ENCODE assay signal across 26 mouse cellular contexts in the genomic region with DNA sequence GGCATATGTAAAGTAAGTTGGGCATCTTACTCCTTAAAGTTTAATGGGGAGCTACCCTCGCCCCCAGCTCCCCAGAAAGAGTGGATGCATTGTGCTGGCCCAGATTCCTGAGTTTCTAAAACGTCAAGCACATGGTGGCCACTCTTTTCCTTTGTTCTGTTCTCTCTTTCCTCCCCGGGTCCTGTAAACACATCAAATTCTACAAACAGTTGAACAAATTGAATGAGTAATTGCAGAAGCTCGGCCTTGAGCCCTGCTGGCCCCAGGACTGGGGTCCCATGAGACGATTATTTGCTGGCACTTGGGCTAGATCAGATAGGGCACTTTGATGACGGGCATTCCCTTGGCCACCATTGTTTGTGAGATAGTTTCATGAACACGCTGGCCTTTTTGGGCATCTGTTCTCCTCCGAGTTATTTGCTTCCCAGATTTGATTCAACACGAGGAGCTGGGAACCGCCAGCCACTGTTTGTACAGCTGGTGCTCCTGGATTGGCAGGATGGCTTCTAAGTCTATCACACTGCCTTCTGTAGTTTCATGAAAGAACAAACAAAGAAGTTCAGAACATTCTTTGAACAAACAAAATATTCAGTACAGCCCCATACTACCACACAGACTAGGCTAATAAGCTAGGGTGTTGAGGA.
DNase-seq lines count a peak whose midpoint lies in the region; ATAC-seq and TF ChIP-seq lines count a peak whose summit lies in the region.
"Had no signal": no experiment of that assay in that cellular context is flagged by ENCODE, and none has a peak within 500 bp of the region (broad histone marks: within the 10 kb centered on the region; RNA-seq: fewer than 3 reads in every experiment).

No protein-coding gene starts in this region.

- H3K9ac ChIP-seq in lung, embryonic 14.5 days: no peak overlapping the region
- H3K9ac ChIP-seq: embryonic facial prominence, embryonic 15.5 days; heart, embryonic 15.5 days; hindbrain, embryonic 15.5 days; limb, embryonic 15.5 days; liver, embryonic 14.5 days; lung, embryonic 15.5 days had no signal

- H3K36me3 ChIP-seq in lung, embryonic 14.5 days (ENCODE audit: insufficient read depth): no peaks in the 10 kb centered on the region
- H3K36me3 ChIP-seq in C2C12 (ENCODE audit: control insufficient read depth, insufficient read depth): no peaks in the 10 kb centered on the region
- H3K36me3 ChIP-seq: embryonic facial prominence, embryonic 15.5 days; heart, embryonic 15.5 days; hindbrain, embryonic 15.5 days; limb, embryonic 15.5 days; lung, embryonic 15.5 days had no signal

- H3K27me3 ChIP-seq in lung, embryonic 14.5 days (ENCODE audit: insufficient read depth, low read length): no peaks in the 10 kb centered on the region
- no peaks in the 10 kb centered on the region for H3K27me3 ChIP-seq in C2C12 (ENCODE audit: control insufficient read depth, insufficient read depth, insufficient read length)
- H3K27me3 ChIP-seq: embryonic facial prominence, embryonic 15.5 days; heart, embryonic 15.5 days; hindbrain, embryonic 15.5 days; limb, embryonic 15.5 days; lung, embryonic 15.5 days had no signal

- 0 out of 2 replicates have a peak, but pooled peaks cover 3% of the 10 kb centered on the region for H3K4me1 ChIP-seq in lung, embryonic 14.5 days (ENCODE audit: insufficient read depth)
- H3K4me1 ChIP-seq: embryonic facial prominence, embryonic 15.5 days; hindbrain, embryonic 15.5 days; limb, embryonic 15.5 days had no signal

- ATAC-seq in lung, embryonic 14.5 days (ENCODE audit: insufficient read depth): no peak

- H3K79me3 ChIP-seq in C2C12 (ENCODE audit: low read depth): no peaks in the 10 kb centered on the region

- H3K4me3 ChIP-seq in lung, embryonic 14.5 days (ENCODE audit: low read depth, low read length): no peak overlapping the region
- no peak overlapping the region for H3K4me3 ChIP-seq in C2C12 (ENCODE audit: insufficient read depth, poor library complexity, severe bottlenecking)
- H3K4me3 ChIP-seq: embryonic facial prominence, embryonic 15.5 days; heart, embryonic 15.5 days; hindbrain, embryonic 15.5 days; limb, embryonic 15.5 days; lung, embryonic 15.5 days had no signal

- no peaks in the 10 kb centered on the region for H3K9me3 ChIP-seq in lung, embryonic 14.5 days (ENCODE audit: low read depth, low read length)
- H3K9me3 ChIP-seq: embryonic facial prominence, embryonic 15.5 days; heart, embryonic 15.5 days; hindbrain, embryonic 15.5 days; limb, embryonic 15.5 days; lung, embryonic 15.5 days had no signal

- peak overlapping the region; percentile 25; the same call in 1 of the 2 replicates for H3K27ac ChIP-seq in lung, embryonic 14.5 days (ENCODE audit: low read depth)
- H3K27ac ChIP-seq: embryonic facial prominence, embryonic 15.5 days; heart, embryonic 15.5 days; hindbrain, embryonic 15.5 days; kidney, postnatal 0 days; limb, embryonic 15.5 days; liver, embryonic 14.5 days; lung, embryonic 15.5 days; macrophage had no signal

- 40% methylated on average over 10 of the region's 10 CpGs for WGBS in lung, embryonic 14.5 days

- peak; percentile 43 for DNase-seq in lung, embryonic 14.5 days
- no peak for DNase-seq in lung, postnatal 4 days
- peak; percentile 34 for DNase-seq in embryo, embryonic 10 days (ENCODE audit: low spot score)
- peak; percentile 40 for DNase-seq in fibroblast of lung, adult 2 months (ENCODE audit: low read depth)
- DNase-seq in layer of hippocampus, postnatal 36 days: no peak
- DNase-seq in layer of hippocampus, adult 18-20 months (ENCODE audit: low spot score in 2 of 2): no peak
- no peak for DNase-seq in ovary, postnatal 10 days (ENCODE audit: low spot score)
- DNase-seq: adrenal gland, postnatal 25 days; B cell, adult 2 months; cerebellum, adult 9-11 months; gastrocnemius, postnatal 36 days; heart, postnatal 36 days; kidney, adult 2 months; left cerebral cortex, postnatal 4 days; retina, postnatal 1 day; thymus, adult 18-20 months; thymus, postnatal 36 days had no signal

- no peak for TF ChIP-seq CTCF in lung, embryonic 14.5 days (IDR thresholded peaks at IDR 0.05; ENCODE audit: low read depth)
- TF ChIP-seq CTCF in C2C12 (IDR thresholded peaks at IDR 0.05; ENCODE audit: control insufficient read depth, insufficient read depth, insufficient read length): no peak

- no peak overlapping the region for H3ac ChIP-seq in C2C12 (ENCODE audit: control insufficient read depth, insufficient read length, low read depth)

- H3K4me2 ChIP-seq in lung, embryonic 14.5 days: no peak overlapping the region
- H3K4me2 ChIP-seq: embryonic facial prominence, embryonic 15.5 days; heart, embryonic 15.5 days; hindbrain, embryonic 15.5 days; limb, embryonic 15.5 days; lung, embryonic 15.5 days had no signal

- H3K79me2 ChIP-seq in C2C12 (ENCODE audit: control insufficient read depth, insufficient read depth): no peaks in the 10 kb centered on the region

TF ChIP-seq in C2C12, 6 proteins besides CTCF, POLR2A, EP300 and RAD21:
- TF ChIP-seq CEBPB (IDR thresholded peaks at IDR 0.05; ENCODE audit: low read depth): no peak
- no peak for TF ChIP-seq FOSL1 (IDR thresholded peaks at IDR 0.05; ENCODE audit: insufficient read depth, low read length, poor library complexity, severe bottlenecking)
- peak; percentile 76 for TF ChIP-seq MYOD1 (IDR thresholded peaks at IDR 0.05; ENCODE audit: control insufficient read depth, insufficient read length, low read depth)
- TF ChIP-seq MYOG (IDR thresholded peaks at IDR 0.05; ENCODE audit: control insufficient read depth, extremely low read depth, insufficient read length): no peak
- TF ChIP-seq MAX (IDR thresholded peaks at IDR 0.05): peak; percentile 53
- no peak for TF ChIP-seq USF1 (IDR thresholded peaks at IDR 0.05; ENCODE audit: low read depth)

Comparison
In these comparisons a context has a peak if more than half of its experiments do, and no peak if none do; other contexts are left out.
1. DNase-seq: peak in lung, embryonic 14.5 days (single experiment), embryo, embryonic 10 days (single experiment) and fibroblast of lung, adult 2 months (single experiment); none in lung, postnatal 4 days (0 of 2), layer of hippocampus, postnatal 36 days (0 of 2), layer of hippocampus, adult 18-20 months (0 of 2) and ovary, postnatal 10 days (single experiment).